In the genomic region with DNA sequence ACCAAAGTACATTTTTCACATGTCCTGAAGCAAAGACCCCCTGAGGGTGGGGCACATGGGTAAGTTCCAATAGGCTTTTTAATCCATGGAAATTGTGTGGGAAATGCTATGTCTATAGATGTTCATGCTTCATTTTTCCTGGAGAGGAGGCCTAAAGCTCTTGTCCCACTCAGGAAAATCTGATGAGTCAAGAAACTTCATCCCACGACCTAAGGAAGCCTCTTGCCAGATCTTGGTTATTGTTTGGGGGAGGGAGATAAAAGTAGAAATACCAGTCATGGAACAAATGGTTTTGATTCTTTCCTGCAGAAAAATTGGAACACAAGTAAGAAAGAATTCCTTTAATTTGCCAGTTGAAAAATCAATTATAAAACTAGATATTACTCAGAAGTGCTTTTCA, we compare ENCODE assay signal across 27 mouse cellular contexts. TPM values are rescaled to one million over a fixed set of nuclear protein-coding genes. Genes with fewer than 3 reads are reported as not detected.
A peak's percentile ranks its signal among the peaks of the same experiment; 100 is the strongest.
DNase-seq lines count a peak whose midpoint lies in the region; ATAC-seq and TF ChIP-seq lines count a peak whose summit lies in the region.
"Had no signal": no experiment of that assay in that cellular context is flagged by ENCODE, and none has a peak within 500 bp of the region (broad histone marks: within the 10 kb centered on the region; RNA-seq: fewer than 3 reads in every experiment).

No protein-coding gene starts in this region.

- H3K27ac ChIP-seq in left cerebral cortex, adult 2 months = peak overlapping the region; percentile 37; the same call in 1 of the 2 replicates
- H3K27ac ChIP-seq: embryonic facial prominence, embryonic 13.5 days; embryonic facial prominence, embryonic 15.5 days; forebrain, embryonic 10.5 days; forebrain, embryonic 12.5 days had no signal

- no peak overlapping the region for H3K4me3 ChIP-seq in left cerebral cortex, adult 2 months
- H3K4me3 ChIP-seq: embryonic facial prominence, embryonic 13.5 days; embryonic facial prominence, embryonic 15.5 days; erythroblast, embryonic 14.5 days; forebrain, embryonic 10.5 days; forebrain, embryonic 12.5 days had no signal

- no peak for DNase-seq in frontal cortex, postnatal 10 days (ENCODE audit: low spot score in 2 of 2)
- no peak for DNase-seq in left cerebral cortex, adult 2 months (ENCODE audit: extremely low spot score in 1 of 2, low spot score in 2 of 2)
- DNase-seq in left cerebral cortex, postnatal 10 days (ENCODE audit: extremely low spot score in 1 of 2, low spot score in 2 of 2) = no peak
- DNase-seq in brain, adult 2 months (ENCODE audit: low read depth, low spot score) = peak; percentile 69
- DNase-seq: adrenal gland, adult 8-10 months; adrenal gland, postnatal 14 days; adrenal gland, postnatal 36 days; B cell, adult 2 months; cerebellum, adult 11 months; cerebellum, adult 18-20 months; cerebellum, adult 8-10 months; cerebellum, adult 9-11 months; cerebellum, postnatal 14 days; cerebellum, postnatal 36 days; embryo, embryonic 11 days; forebrain, postnatal 0 days had no signal

- TF ChIP-seq CTCF in left cerebral cortex, adult 2 months (IDR thresholded peaks at IDR 0.05) = no peak

- intact Hi-C loops in left cerebral cortex, adult 2 months (cut with DNase I) = no loop called here
- intact Hi-C loops in left cerebral cortex, postnatal 10 days (cut with DNase I) = no loop called here

- peak; percentile 66 for ATAC-seq in frontal cortex, adult (ENCODE audit: low TSS enrichment)
- ATAC-seq: activated CD4-positive, CD25-positive, alpha-beta regulatory T cell, adult 4 months; CD4-positive, CD25-positive, alpha-beta regulatory T cell, adult 4 months; forebrain, embryonic 14.5 days; forebrain, postnatal 0 days; Patski had no signal

RNA-seq across cellular contexts. Expression of a gene that starts 16.5 kb away (rescaled TPM):
- total RNA-seq in left cerebral cortex, adult 2 months (2021) = 10 to 100 TPM; 30.3 to 31.1 TPM
- total RNA-seq in left cerebral cortex, postnatal 10 days (2021) = 10 to 100 TPM; 41.6 to 43.7 TPM
- total RNA-seq: common myeloid progenitor, adult 5-6 weeks had no signal
